Mouse (Mus musculus) layer of hippocampus, adult 2 months (tissue): Measurements from ENCODE around the gene Pgpep1l. TPM values are rescaled to one million over a fixed set of nuclear protein-coding genes. Genes with fewer than 3 reads are reported as not detected.

ENCODE experiments used
- DNase-seq, 2 experiments: peaks; one replicate each; pipeline ENCODE4 v3.0.0; 2022; ENCODE audit warnings: low spot score in 2 of 2
- H3K27ac ChIP-seq: fragments of 200-600 bp; 2 replicates; pipeline ENCODE4 v1.8.1; 2022
- H3K4me3 ChIP-seq: fragments of 200-600 bp; 2 replicates; pipeline ENCODE4 v1.8.1; 2022; ENCODE audit warnings: mild to moderate bottlenecking
- CTCF ChIP-seq: fragments of 200-600 bp; conservative IDR thresholded peaks from 2 replicates; pipeline ENCODE4 v1.8.1; 2022; ENCODE audit warnings: antibody characterized with exemption, mild to moderate bottlenecking, moderate library complexity
- total RNA-seq, 2 experiments: library from RNA; stranded (reverse); gene quantifications; 2 replicates each; pipeline ENCODE4 v1.2.3; 2021

Pgpep1l gene
- total RNA-seq, 2 experiments from 2014 or later, result 3.2 to 3.6 TPM

- no peak overlapping the region for H3K4me3 ChIP-seq
- H3K27ac ChIP-seq, result no peak overlapping the region
- DNase-seq, result no peak
- TF ChIP-seq CTCF, result no peak
These were observed 48.4 kb downstream of the Pgpep1l start for GRCm38 (mm10) chr7:68215522-68216070.

DNA sequence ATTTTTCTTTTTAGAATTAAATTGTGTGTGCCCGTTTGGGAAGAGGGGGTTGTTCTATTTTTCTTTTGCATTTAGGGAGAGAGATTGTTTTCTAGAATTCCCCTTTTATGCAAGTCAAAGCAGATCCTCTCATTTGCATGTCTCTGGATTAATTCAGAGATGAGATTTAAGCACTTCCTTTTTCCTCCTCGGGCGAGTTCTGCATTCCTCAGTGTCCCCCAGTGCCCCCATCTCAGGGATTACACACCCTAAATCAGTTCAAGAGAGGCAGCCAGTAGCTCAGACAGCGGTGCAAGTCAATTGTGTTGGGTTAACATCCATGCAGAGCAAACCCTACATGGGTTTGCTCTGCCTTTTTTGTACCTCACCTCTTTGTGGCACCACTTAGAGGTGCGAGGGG is 50.2 kb downstream of the Pgpep1l start:
- Histone ChIP-seq H3K27ac (no peak overlapping the region), H3K4me3 (no peak overlapping the region)
- no peak for TF ChIP-seq CTCF
- DNase-seq, result no peak

GRCm38 (mm10) chr7:68211883-68212282 is 52.1 kb downstream of the Pgpep1l start:
- Histone ChIP-seq H3K4me3 (no peak overlapping the region), H3K27ac (no peak overlapping the region)
- DNase-seq, result no peak
- TF ChIP-seq CTCF, result no peak

- Histone ChIP-seq H3K27ac (no peak overlapping the region), H3K4me3 (no peak overlapping the region)
- no peak for TF ChIP-seq CTCF
- DNase-seq, result no peak
These were observed 53.6 kb downstream of the Pgpep1l start for GRCm38 (mm10) chr7:68210417-68210816.

DNA sequence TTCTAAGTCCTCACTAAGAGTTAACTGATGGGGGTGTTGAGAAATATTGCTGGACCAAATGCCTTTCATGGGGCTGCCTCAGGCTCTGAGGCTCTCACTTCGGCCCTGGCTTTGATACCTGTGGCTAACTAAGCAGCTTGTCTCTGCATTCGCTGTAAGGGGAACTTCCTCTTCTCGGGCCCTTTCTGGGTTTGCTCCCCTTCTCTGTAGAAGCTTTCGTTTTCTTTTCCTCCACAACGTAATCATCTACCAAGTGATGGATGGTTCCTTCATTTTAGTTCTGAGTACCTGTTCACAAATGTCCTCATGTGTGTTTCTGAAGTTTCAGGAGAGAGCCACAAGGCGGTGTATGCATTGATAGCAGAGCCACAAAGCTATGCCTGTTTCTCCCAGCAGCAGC is 55.0 kb downstream of the Pgpep1l start:
- no peak for TF ChIP-seq CTCF
- DNase-seq, result no peak
- Histone ChIP-seq H3K27ac (no peak overlapping the region), H3K4me3 (no peak overlapping the region)

- DNase-seq, result no peak
- no peak for TF ChIP-seq CTCF
- H3K27ac ChIP-seq, result no peak overlapping the region
- H3K4me3 ChIP-seq, result no peak overlapping the region
These were observed 58.1 kb downstream of the Pgpep1l start for GRCm38 (mm10) chr7:68205776-68206427.

- Histone ChIP-seq H3K4me3 (no peak overlapping the region), H3K27ac (no peak overlapping the region)
- DNase-seq, result no peak
- no peak for TF ChIP-seq CTCF
These were observed 64.4 kb downstream of the Pgpep1l start for GRCm38 (mm10) chr7:68199609-68200008.

- no peak overlapping the region for H3K4me3 ChIP-seq
- TF ChIP-seq CTCF, result no peak
- DNase-seq, result no peak
- H3K27ac ChIP-seq, result no peak overlapping the region
These were observed 69.9 kb downstream of the Pgpep1l start for GRCm38 (mm10) chr7:68193958-68194695.

- no peak for DNase-seq
- Histone ChIP-seq H3K27ac (no peak overlapping the region), H3K4me3 (no peak overlapping the region)
- no peak; the same call in 1 of the 2 replicates for TF ChIP-seq CTCF
These were observed 74.2 kb downstream of the Pgpep1l start for GRCm38 (mm10) chr7:68189691-68190456.

DNA sequence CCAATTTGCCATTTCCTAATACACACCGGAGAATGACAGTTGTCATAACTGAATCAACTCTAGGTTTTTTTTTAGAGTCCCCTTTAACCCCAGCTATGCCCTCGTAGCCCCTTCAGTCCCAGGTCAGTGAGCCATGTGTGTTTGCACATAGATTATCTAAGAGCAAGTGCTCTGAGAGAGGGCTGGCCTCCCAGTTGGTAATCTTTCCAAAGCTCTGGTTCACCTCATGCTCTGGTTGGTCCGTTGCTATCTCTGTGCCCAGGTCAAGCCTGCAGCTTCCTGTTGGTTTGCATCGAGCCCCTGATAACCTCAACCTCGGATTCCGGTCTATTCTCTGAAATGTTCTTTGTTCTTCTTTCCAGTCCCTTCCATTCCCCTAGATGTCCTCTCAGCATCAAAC is 74.8 kb downstream of the Pgpep1l start:
- TF ChIP-seq CTCF, result no peak
- DNase-seq, result no peak
- Histone ChIP-seq H3K27ac (no peak overlapping the region), H3K4me3 (no peak overlapping the region)

Other genes with a start within 250 kb of the Pgpep1l start
- gene Fam169b, start 9.6 kb upstream of the Pgpep1l start, total RNA-seq, result 1 to 10 TPM in 1 of 2 experiments, under 1 TPM in 1; 0.64 to 1.1 TPM